Mouse (Mus musculus) cerebellum, adult 2 months (tissue): ENCODE measurements at regions not wholly inside any gene's neighbourhood (a gene's known extent, or its start where the extent isn't known, plus 50 kb on each side); places are given as distances from the start of the nearest gene placed in this dataset.

Experiments used
- CTCF ChIP-seq: fragments of 200-500 bp; IDR thresholded peaks from 2 replicates; pipeline ENCODE4 v1.5.1; 2011; ENCODE audit warnings: low read depth, mild to moderate bottlenecking, control low read depth, low read length, moderate library complexity, borderline replicate concordance; ENCODE audit not compliant: insufficient read depth
- POLR2A ChIP-seq: fragments of 200-500 bp; IDR thresholded peaks from 2 replicates; pipeline ENCODE4 v1.6.1; 2011; ENCODE audit warnings: low read length, control low read depth, borderline replicate concordance; ENCODE audit not compliant: insufficient read depth

- no peak for TF ChIP-seq POLR2A
- no peak for TF ChIP-seq CTCF
Measured at GRCm38 (mm10) chr5:118373581-118373981, 128.6 kb downstream of the 2410131K14Rik start.
